Mouse (Mus musculus) embryonic stem cell, embryonic (primary cell): ENCODE data around the gene Susd6.

ENCODE experiments used
- CTCF ChIA-PET, 4 experiments: fragments of 300-600 bp in 2 of 4; fragments of 350-600 bp in 2 of 4; sonication (Branson Sonifier 250); formaldehyde crosslinking; loops; one replicate each; lab custom pipeline; 2022; ENCODE audit warnings: inconsistent platforms in 2 of 4; lab: Charles Lee
- POLR2A ChIA-PET, 4 experiments: fragments of 300-600 bp in 2 of 4; fragments of 350-600 bp in 2 of 4; sonication (Branson Sonifier 250); formaldehyde crosslinking; loops; one replicate each; lab custom pipeline; 2022; ENCODE audit warnings: antibody characterized with exemption in 4 of 4, inconsistent platforms in 1 of 4; lab: Charles Lee

The Susd6 gene

DNA sequence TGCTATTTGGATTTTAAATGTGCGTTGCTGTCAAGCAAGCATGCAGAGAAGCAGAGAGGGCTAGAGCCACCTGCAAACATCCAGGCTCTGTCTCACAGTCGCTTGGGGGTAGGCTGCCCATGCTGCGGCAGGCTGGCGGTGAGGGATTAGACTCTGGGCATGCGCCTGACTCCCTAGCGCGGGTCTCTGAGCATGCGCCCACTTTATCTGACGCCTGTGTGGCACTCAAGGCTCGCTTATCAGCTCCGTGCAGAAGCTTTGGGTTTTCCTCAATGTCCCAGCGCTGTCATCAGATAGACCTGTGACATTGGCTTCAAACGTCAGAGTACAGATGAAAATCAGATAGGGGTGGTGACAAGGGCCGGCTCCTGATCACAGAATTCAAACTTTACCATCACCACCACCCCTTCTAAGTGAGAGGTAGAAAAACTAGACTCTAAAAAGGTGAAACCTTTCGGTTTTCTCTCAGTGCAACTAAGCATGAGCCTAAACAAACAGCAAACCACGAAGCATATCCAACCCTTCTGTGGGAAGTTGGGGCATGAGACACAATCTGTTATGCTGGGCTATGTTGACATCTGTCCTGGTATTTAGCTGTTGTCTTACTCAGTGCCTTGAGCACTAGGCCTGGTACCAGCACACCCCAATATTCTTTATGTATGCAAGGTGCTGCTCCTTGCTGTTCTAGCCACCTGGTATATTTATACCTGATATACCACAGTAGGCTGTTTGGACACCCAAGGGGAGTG, 11.9 kb upstream of the Susd6 start:
- CTCF ChIA-PET = interaction anchor here in 3 of 4 experiments (0.6 to 1.3 kb wide), 4 partner anchors 117 to 1585 kb away, joined by 3 to 6 read pairs (median 4); no protein-coding TSS in a partner anchor
- POLR2A ChIA-PET = interaction anchor here in 2 of 4 experiments (0.8 to 1.6 kb wide), 4 partner anchors 13 to 117 kb away, joined by 3 to 4 read pairs (median 3); no protein-coding TSS in a partner anchor

- CTCF ChIA-PET = no interaction called here
Measured at GRCm38 (mm10) chr12:80779760-80780159, 10.6 kb upstream of the Susd6 start.

DNA sequence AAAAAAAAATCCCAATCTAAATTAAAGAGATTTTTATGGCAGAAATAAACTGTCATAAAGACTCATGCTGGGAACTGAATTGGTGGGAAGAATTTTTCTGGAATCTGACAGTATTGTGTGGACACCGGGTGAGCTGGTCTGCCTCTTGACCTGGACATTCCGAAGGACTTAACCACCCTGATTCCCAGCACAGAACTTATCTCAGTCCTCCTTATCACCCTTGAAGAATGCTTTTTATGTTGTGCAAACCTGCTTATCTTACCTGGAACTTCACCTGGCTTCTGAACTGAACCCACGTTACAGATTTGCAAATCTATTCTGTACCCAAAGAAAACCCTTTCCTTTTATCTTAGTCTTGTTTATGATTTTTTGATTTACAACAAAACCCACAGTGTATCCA, 8.1 kb upstream of the Susd6 start:
- ChIA-PET POLR2A (interaction anchor here in 2 of 4 experiments (0.6 to 1.6 kb wide), 5 partner anchors 24 to 239 kb away, joined by 3 to 7 read pairs (median 5); no protein-coding TSS in a partner anchor), CTCF (interaction anchor here in 2 of 4 experiments (0.7 to 1.2 kb wide), 3 partner anchors 12 to 645 kb away, joined by 3 to 6 read pairs (median 4); no protein-coding TSS in a partner anchor)

More at GRCm38 (mm10) chr12:80779760-80780159, 10.6 kb upstream of the Susd6 start:
- POLR2A ChIA-PET = interaction anchor here in 1 of 4 experiments (0.6 to 1.3 kb wide), 2 partner anchors 12 to 119 kb away, joined by 3 to 4 read pairs; no protein-coding TSS in a partner anchor

GRCm38 (mm10) chr12:80782892-80783291, 7.4 kb upstream of the Susd6 start:
- ChIA-PET CTCF (interaction anchor here (0.6 to 1.9 kb wide), 4 partner anchors 13 to 1392 kb away, joined by 3 to 6 read pairs (median 4); no protein-coding TSS in a partner anchor), POLR2A (interaction anchor here in 1 of 4 experiments (0.9 kb wide), 1 partner anchor 25 kb away, joined by 4 read pairs; no protein-coding TSS in a partner anchor)

- CTCF ChIA-PET = interaction anchor here in 2 of 4 experiments (0.7 to 1.9 kb wide), 4 partner anchors 22 to 111 kb away, joined by 3 to 8 read pairs (median 6); no protein-coding TSS in a partner anchor
- POLR2A ChIA-PET = no interaction called here
Measured at GRCm38 (mm10) chr12:80783889-80784288, 6.4 kb upstream of the Susd6 start.

DNA sequence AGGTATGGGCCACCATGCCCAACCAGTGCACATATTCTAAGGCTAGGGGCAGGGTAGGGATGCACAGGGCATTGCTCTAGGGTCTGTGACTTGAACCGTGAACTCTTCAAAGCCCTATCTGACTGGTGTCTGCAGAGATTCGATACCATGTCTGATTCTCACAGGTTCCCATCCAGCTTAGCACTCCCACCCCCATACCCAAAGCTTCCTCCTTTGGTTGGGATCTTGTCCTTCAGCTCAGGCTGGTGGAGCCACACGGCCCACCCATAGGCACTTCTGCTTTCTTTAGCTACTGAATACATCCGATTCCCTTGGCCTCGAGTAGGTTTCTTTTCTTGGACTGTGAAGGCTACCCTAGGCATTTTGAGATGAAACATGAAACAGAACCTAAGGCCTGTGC, 5.3 kb upstream of the Susd6 start:
- POLR2A ChIA-PET = interaction anchor here in 1 of 4 experiments (0.9 to 1.2 kb wide), 3 partner anchors 11 to 160 kb away, joined by 3 to 4 read pairs (median 4); partner anchors contain the start of gene Srsf5
- CTCF ChIA-PET = interaction anchor here in 1 of 4 experiments (0.7 to 1.9 kb wide), 4 partner anchors 17 to 110 kb away, joined by 3 to 6 read pairs (median 4); no protein-coding TSS in a partner anchor

GRCm38 (mm10) chr12:80785597-80785996, 4.7 kb upstream of the Susd6 start:
- POLR2A ChIA-PET = interaction anchor here in 2 of 4 experiments (0.8 to 1.8 kb wide), 5 partner anchors 12 to 159 kb away, joined by 3 to 6 read pairs (median 4); partner anchors contain the start of gene Srsf5 (in 1 of the 2)
- CTCF ChIA-PET = interaction anchor here in 1 of 4 experiments (0.7 to 1.2 kb wide), 2 partner anchors 17 to 110 kb away, joined by 3 read pairs; no protein-coding TSS in a partner anchor

- ChIA-PET CTCF (interaction anchor here in 2 of 4 experiments (0.6 to 1.0 kb wide), 3 partner anchors 11 to 427 kb away, joined by 4 to 7 read pairs (median 7); no protein-coding TSS in a partner anchor), POLR2A (interaction anchor here in 2 of 4 experiments (0.7 to 1.8 kb wide), 2 partner anchors 31 to 99 kb away, joined by 4 to 6 read pairs; no protein-coding TSS in a partner anchor)
Measured at GRCm38 (mm10) chr12:80786591-80786990, 3.7 kb upstream of the Susd6 start.

- ChIA-PET CTCF (interaction anchor here in 2 of 4 experiments (0.9 to 1.7 kb wide), 2 partner anchors 27 to 107 kb away, joined by 3 to 7 read pairs; partner anchors contain the start of gene Ccdc177 (in 1 of the 2)), POLR2A (interaction anchor here in 3 of 4 experiments (0.6 to 1.1 kb wide), 4 partner anchors 30 to 261 kb away, joined by 3 to 4 read pairs (median 4); partner anchors contain the start of gene Srsf5 (in 1 of the 3))
Measured at GRCm38 (mm10) chr12:80787604-80788003, 2.7 kb upstream of the Susd6 start.

DNA sequence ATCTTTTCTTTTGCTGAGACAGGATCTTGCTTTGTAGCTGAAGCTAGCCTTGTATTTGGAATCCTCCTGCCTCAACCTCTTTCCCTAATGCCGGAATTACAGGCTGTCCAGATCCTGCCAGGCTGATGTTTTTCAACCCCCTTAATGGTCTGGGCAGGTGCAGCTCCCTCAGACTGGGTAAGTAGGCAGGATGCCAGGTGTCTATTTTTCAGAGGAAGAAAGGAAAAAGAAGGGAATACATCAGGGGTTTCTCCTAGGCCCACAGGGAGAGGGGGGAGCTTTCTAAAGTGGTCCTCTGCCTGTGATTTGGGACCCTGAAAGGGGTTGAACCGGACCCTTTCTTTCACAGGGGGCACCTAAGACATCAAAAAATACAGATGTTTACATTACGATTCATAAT, 2.1 kb upstream of the Susd6 start:
- CTCF ChIA-PET = interaction anchor here in 3 of 4 experiments (0.6 to 1.7 kb wide), 3 partner anchors 19 to 402 kb away, joined by 3 to 5 read pairs (median 3); partner anchors contain the start of gene Ccdc177 (in 1 of the 3)

GRCm38 (mm10) chr12:80789276-80789675, 1.0 kb upstream of the Susd6 start:
- POLR2A ChIA-PET = interaction anchor here (0.5 to 1.9 kb wide), 22 partner anchors 8 to 238 kb away, joined by 3 to 15 read pairs (median 4); partner anchors contain the start of genes Srsf5 (in 3 of the 4) and Smoc1 (in 2 of the 4)
- CTCF ChIA-PET = interaction anchor here in 2 of 4 experiments (1.0 to 1.6 kb wide), 5 partner anchors 20 to 106 kb away, joined by 3 to 5 read pairs (median 3); partner anchors contain the start of gene Ccdc177 (in 1 of the 2)

More for the DNA sequence above, 2.1 kb upstream of the Susd6 start:
- POLR2A ChIA-PET = interaction anchor here in 2 of 4 experiments (0.6 to 1.1 kb wide), 2 partner anchors 137 to 157 kb away, joined by 3 to 4 read pairs; partner anchors contain the start of gene Srsf5 (in 1 of the 2)

DNA sequence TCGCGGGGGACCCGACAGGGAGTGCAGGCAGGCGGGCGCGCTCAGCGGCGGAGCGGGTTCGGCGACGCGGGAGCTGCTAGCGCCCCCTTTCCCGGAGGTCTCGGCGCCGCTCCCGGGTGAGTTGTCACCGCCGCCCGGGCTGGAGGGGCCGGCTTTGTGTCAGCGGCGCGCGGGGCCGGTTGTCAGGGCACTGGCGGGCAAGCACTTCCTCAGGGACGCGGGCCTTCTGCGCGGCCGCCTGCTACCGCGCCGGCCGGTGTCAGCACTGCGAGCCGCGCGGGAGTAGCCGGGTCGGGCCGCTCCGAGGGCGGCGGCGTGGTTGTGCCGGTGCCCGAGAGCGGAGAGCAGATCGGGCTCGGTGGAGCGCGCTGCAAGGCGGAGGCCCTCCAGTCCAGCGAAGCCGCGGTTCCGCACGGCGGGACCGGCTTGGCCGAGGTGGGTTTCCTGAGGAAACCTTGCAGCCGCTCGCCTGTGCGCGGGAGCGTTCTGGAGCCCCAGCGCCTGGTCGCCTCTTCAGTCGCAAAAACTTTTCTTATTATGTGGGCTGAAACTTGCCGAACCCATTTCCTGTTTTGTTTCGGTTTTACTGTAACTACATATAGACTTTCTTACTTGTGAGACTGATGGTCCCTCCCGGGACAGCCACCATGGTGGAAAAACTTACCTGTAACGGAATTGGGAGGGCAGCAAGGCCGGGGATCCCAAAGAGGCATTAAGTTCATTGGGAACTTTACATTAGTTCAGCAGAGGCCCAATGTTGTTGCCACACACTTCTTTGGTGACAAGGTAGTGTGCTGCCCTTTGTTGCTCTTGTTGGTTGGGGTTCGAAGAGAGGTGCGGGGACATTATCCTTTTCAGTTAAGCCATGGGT, 625 bp downstream of the Susd6 start:
- CTCF ChIA-PET = interaction anchor here in 2 of 4 experiments (0.6 to 1.6 kb wide), 7 partner anchors 22 to 104 kb away, joined by 3 to 5 read pairs (median 3); partner anchors contain the start of gene Ccdc177 (in 1 of the 2)
- POLR2A ChIA-PET = interaction anchor here in 3 of 4 experiments (0.7 to 1.9 kb wide), 34 partner anchors 8 to 678 kb away, joined by 3 to 15 read pairs (median 3); partner anchors contain the start of genes Srsf5 (in 3 of the 3), Ccdc177 (in 1 of the 3), Smoc1 (in 1 of the 3) and Zfp36l1 (in 1 of the 3)

DNA sequence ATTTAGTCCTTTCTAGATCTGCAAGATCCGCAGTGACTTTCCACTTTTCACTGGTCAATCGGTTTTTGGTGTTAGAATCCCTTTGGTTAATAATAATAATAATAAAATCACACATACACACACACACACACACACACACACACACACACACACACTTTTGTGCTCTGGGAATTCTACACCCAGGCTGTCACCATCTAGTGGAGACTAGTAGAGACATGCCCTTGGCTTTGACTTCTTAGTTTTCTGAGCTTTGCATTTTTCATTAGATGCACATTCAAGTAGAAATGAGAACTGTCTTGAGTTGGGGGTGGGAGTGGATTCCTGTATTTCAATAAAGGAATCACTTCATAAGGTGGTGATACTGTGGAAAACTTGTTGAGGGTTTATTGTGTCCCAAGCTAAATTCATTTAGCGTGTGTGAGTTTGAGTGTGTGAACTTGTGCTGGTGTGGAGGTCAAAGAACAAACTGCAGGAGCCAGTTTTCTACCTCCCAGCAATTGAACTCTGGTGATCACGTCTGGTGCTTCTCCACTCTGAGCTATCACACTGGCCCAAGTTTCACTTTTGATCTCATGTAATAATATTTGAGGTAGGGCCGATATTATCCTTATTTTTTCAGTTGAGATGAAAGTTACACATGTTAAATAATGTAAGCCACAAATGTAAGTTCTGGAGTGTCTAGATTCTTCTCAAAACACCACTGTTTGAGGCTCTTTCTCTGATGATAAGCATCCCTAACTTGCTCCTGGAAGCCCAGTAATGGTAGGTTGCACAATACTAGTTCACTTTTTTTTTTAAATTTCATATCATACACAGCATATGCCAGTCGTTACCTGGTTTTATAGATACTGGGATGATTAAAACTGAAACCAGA, 1.5 kb downstream of the Susd6 start:
- ChIA-PET CTCF (interaction anchor here in 2 of 4 experiments (1.0 kb wide), 2 partner anchors 22 to 103 kb away, joined by 3 to 4 read pairs; no protein-coding TSS in a partner anchor), POLR2A (interaction anchor here in 3 of 4 experiments (0.9 to 3.8 kb wide), 16 partner anchors 10 to 154 kb away, joined by 3 to 12 read pairs (median 4); partner anchors contain the start of gene Srsf5 (in 2 of the 3))

- ChIA-PET CTCF (no interaction called here), POLR2A (interaction anchor here in 3 of 4 experiments (1.0 to 3.8 kb wide), 6 partner anchors 11 to 152 kb away, joined by 3 to 12 read pairs (median 4); partner anchors contain the start of gene Srsf5 (in 1 of the 3))
Measured at GRCm38 (mm10) chr12:80792867-80793266, 2.6 kb downstream of the Susd6 start.

GRCm38 (mm10) chr12:80793535-80793934, 3.2 kb downstream of the Susd6 start:
- ChIA-PET CTCF (no interaction called here), POLR2A (interaction anchor here in 2 of 4 experiments (0.8 to 3.8 kb wide), 7 partner anchors 10 to 155 kb away, joined by 3 to 12 read pairs (median 3); no protein-coding TSS in a partner anchor)
